Mouse (Mus musculus) spleen, adult 12 weeks (tissue): ENCODE results near the gene Sh2d2a.
"Not testable (repeated sequence)": the region's sequence is repeated elsewhere in the genome, so short reads cannot be mapped to it uniquely, and the experiment has no call there.

ENCODE experiments used
- DNase-seq: peaks from one replicate; pipeline ENCODE4 v3.0.0; 2022; ENCODE audit warnings: low spot score

The Sh2d2a gene

DNA sequence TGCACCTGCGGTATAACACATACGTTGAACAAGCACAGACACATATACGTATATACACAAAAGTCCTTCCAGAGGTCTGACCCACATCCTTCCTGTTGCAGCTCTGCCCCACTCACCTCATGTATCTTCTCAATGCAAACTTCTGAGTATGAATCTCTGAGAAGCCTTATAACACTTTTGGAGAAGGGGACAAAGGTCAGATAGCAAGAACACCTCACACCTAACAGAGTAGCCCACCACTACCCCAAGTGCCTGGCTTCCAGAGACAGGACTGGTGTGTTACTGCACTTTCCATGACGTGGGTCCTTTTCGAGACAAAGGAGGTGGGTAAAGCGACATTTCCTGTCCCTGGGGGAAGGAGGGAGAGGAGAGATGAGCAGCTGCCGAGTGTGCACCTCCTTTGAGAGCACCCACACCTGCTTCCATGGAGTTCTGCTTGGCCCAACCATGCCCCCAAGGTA, at the start of gene Sh2d2a:
TSS of gene Sh2d2a (plus strand) at position 106 of the 461 bp plus-strand sequence.
- peak; percentile 42 for DNase-seq

DNA sequence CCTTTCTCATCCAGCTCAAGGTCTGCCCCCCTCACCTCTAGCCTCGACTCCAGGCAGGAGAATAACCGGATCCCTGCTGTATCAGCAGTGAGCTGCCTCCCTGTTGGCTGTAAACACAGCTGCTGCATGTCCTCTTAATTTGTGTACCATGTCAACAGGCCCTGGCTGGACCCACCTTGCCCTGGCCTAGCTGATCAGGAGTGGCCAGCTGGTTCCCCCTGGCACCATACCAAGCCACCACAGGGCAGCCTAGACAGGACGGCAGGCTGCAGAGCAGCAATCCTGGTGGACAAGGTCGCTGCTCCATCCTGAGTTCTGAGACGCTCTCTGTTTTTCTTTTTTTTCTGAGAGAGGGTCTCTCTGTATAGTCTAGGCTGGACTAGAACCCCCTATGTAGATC, 44.9 kb upstream of the Sh2d2a start:
- no peak for DNase-seq

DNA sequence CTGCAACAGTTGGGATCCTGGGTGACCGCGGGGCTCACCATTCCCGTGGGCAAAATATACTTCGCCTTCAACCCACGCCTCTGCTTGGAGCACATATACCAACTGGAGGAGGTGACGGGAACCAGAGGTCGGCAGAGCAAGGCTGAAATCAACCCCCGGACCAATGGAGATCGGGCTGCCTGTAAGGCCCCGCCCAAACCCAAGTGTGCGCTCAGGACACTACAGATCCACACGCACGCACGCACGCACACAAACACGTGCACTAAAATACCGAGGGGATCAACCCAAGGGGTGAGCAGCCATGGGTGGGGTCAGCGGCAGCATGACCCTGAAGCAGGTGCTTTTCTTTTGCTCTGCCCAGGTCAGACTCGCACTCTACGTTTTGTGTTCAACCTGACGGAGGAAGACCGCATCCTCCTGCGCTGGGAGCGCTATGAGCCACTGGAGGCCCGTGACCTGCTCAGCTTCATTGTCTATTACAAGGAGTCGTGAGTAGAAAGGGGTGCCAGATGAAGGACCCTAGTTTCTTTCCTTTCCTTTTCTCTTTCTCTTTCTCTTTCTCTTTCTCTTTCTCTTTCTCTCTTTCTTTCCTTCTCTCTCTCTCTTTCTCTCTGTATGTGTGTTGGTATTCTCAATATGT, 42.4 kb upstream of the Sh2d2a start:
- DNase-seq = no peak

DNA sequence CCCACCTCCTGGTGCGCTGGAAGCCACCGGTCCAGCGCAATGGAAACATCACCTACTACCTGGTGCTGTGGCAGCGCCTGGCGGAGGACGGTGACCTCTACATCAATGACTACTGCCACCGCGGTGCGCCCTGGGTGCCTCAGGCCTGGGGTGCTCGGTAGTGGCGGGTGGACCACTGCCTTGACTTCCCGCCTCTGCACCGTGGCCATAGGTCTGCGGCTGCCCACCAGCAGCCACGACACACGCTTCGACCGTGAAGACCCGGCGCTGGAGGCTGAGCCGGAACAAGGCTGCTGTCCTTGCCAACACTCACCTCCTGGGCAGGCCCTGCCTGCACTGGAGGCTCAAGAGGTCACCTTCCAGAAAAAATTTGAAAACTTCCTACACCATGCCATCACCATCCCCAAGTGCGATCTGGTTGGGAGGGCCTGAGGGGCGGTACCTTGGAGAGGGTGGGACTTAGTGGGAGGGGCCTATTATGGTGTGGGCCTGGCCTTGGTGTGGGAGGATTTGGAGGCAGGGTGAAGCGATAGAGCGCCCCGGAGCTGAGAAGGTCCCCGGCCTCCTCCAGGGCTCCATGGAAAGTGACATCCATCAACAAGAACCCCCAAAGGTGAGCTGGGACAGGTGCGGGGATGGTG, 37.1 kb upstream of the Sh2d2a start:
- DNase-seq = no peak

DNA sequence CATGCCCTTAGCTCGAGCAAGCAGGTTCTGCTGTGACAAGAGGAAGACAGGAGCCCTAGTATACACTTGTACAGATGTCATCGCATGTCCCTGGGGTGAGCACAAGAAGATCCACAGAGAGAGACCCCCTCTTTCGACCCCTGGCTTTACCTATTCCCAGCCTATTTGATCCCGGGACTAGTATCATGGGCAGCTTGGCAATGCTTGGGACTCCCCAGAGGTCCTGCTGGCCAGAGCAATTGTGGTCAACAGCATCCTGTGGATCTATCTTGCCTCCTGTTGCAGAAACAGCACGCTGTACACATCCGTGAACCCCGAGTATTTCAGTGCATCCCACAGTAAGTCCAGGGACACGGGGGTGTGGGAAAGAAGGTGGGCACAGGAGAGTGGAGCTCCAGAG, 35.3 kb upstream of the Sh2d2a start:
- DNase-seq = no peak

DNA sequence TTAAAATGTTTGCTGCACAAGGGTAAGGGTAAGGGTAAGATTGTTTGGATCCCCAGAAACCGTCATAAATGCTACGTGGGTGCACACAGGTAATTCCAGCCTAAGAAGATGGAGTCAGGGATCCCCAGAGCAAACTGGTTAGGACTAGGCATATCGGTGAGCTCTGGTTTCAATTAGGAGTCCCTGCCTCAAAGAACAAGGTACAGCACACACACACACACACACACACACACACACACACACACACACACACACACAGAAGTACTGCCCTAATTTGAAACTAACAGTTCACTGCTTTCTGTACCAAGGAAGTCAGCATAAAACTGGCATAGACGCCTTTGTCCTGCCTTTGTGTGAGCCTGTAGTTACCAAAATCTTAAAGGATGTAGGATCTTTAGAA, 34.1 kb upstream of the Sh2d2a start:
- DNase-seq = no peak

DNA sequence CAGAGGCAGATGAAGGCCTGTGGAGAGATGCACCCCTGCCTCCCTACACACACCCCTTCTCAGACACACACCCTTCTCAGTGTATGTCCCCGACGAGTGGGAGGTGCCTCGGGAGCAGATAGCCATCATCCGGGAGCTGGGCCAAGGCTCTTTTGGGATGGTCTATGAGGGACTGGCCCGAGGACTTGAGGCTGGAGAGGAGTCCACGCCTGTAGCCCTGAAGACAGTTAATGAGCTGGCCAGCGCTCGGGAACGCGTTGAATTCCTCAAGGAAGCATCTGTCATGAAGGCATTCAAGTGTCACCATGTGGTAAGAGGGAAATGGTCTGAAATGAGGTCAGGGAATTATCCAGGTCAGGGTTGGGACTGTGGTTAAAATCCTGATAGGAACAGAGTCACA, 33.7 kb upstream of the Sh2d2a start:
- DNase-seq = no peak

DNA sequence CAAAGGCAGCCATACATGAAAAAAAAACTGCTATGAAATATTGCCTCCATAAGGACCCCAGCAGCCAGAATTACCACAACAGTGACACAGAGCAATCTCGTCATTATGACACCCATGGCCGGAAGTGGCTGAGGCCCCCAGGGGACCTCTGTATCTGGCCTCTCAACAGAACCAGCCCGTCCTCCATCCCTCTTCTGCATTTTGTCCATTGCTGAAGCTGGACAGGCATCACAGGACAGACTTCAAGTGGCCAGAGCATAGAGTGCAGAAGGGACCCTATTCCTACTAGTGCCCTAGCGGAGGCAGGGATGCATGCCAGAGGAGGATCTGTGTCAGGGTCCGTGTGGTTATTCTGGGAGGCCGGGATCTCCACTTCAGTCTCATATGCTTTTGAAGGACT, 30.4 kb upstream of the Sh2d2a start:
- no peak for DNase-seq

DNA sequence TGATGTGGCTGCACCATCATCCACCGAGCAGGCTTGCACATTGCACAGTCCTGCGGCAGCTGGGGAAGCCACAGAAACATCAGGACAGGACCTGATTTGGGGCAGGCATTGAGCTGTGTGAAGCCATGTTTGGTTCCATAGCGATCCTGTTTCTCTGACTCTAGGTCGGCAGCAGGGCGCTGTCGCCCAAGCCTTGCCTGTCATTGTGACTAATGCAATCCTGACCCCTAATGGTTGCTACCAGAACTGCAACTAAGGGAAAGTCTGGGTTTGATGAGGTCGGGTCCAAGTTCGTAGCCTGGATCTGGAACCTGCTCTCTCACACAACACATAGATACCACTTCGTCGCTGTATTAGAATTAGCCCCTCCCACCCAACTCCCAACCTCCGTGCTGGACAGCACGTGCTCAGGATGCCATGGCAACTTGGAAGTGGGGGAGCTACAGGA, 29.9 kb upstream of the Sh2d2a start:
- DNase-seq = peak; percentile 46

DNA sequence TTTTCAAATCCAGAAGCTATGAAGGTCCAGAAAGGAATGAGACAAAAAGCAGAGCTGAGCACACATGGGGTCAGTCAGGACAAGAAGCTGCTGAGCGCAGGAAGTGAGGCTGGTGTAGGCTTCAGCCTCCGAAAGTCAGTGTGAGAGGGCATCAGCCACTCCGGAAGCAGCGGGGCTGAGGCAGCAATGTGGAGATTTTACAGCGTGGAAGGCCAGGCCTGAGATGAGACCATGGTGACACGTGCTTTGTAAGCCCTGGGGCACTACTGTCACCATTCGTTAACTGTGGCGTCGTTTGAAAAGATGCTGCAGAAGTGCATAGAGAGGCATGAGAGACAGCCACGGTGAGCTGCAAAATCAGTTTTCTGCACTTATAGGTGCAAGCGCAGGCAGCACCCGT, 28.3 kb upstream of the Sh2d2a start:
- no peak for DNase-seq

DNA sequence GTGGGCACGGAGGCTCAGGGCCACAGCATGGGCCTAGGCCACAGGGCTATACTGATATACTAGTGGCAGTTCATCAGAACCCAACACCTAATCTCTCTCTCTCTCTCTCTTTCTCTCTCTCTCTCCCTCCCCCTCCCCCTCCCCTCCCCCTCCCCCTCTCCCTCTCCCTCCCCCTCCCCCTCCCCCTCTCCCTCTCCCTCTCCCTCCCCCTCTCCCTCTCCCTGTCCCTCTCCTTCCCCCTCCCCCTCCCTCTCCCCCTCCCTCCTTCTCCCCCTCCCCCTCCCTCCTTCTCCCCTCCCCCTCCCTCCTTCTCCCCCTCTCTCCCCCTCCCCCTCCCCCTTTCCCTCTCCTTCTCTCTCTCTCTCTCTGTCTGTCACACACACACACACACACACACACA, 22.3 kb upstream of the Sh2d2a start, which contains the start of gene Pear1:
TSS of gene Pear1 (minus strand) at position 101 of the 400 bp plus-strand sequence.
- not testable (repeated sequence) for DNase-seq

DNA sequence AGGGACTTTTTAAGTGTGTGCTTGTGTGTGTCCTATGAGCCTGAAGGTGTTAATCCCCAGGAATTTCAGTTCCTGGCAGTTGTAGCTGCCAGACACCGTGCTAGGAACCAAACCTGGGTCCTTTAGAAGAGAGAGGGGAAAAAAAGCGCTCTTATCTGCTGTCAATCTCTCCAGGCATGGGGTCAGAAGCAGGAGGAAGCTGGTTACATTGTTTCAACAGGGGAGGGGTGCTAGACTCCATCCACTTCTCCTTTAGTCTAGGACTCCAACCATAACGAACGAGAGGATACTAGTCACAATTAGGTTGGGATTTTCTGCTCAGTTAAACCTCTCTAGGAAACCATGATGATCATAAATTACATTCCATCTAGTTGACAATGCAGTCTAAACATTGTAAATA, 18.1 kb upstream of the Sh2d2a start:
- no peak for DNase-seq

DNA sequence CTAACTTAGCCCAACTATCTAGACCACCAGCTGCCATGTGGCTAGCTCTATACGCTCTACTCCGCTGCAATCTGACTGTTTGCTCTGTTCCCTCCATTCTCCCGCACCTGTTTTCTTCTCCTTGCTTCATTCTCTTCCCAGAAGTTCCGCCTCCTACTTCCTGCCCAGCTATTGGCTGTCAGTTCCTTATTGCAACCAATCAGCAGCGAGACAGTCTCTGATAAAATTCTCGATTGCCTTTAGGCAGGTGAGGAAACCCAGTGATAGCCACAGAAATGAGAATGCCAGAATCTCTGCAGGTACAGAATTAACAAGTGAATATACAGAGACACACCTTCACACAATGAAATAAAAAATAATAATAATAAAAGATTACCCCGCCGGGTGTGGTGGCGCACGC, 17.5 kb upstream of the Sh2d2a start:
- no peak for DNase-seq

DNA sequence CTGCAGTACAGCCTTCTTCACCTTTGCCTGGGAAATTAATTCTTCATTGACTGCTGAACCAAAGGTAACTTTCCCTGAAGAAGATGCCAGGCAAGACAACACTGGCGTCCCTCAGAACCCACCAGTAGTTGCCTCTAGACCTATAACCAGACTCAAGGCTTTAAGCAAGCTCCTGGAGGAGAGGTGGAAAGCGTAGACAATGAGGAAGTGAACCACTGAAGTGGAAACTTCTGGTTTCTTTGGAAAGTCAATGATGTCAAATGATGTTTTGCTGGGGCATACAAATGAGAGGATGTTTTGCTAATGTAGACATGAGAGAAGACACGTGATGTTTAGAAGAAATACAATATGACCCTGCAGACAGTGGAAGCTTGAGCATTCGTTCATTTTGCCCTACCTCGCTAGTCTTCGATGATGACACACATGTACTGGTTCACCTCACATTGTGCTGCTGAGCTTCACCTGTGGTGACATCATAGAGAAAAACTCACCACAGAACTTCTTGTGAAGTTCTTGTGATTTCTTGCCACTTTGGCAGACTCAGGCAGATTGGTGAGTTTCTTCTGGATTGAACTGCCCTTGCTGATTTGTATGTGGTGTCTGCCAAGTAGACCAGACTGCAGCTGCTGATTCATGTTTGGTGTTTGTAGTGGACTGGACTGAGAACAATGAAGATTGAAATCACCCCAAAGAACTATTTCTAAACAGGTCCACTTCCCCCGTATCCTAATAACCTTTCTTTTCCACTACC, 14.3 kb upstream of the Sh2d2a start:
- DNase-seq = no peak

DNA sequence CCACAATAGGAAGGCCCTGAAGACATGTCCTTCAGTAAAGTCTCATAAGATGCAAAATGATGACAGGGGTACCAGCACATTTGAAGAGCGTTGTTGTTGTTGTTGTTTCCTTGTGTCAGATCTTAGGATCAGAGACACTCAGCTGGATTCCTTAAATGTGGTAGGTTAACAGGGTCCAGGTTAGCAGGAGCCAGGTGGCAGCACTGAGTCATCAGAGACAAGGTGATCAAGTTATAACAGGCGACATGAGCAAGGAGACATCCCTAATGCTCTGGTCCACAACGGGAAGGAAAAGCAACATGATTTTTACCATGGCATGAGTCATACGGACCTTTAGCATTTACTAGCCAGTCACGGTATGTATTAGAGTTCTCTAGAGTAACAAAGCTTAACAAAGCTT, 13.1 kb upstream of the Sh2d2a start:
- DNase-seq = no peak

DNA sequence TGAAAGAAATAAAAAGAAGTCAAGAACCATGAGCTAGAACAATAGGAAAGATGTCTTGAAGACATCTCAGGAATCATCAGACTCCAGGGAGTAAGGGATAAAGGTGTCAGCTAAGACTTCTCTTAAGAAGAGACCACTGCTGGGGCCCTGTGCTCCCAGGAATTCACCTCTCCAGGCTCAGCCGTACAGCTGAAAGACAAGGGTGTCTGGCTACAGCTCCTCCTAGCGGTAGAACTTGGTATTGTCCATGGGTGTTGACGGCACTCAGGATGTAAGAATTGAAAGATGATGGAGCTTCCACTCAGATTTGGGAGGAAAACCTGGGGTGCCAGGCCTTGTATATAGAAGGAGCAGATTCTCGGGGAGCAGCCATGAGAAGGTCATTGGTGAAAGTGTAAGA, 7.9 kb upstream of the Sh2d2a start:
- DNase-seq = peak; percentile 40

DNA sequence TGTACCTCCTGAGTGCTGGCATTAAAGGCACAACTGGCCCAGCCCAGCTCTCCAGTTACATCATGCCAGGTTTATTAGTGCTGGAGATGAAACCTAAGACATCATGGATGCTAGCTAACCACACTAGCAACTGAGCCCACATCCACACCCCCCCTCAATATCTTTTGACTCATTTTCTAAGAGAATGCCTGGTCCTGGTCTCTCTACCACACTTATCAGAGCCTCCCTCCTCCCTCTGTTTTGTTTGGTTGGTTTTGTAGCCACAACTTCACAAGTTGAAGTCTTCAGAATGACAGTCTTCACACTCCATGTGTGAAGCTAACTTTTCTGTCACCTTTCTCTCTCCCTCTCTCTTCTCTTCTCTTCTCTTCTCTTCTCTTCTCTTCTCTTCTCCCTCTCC, 5.7 kb upstream of the Sh2d2a start:
- DNase-seq = no peak

DNA sequence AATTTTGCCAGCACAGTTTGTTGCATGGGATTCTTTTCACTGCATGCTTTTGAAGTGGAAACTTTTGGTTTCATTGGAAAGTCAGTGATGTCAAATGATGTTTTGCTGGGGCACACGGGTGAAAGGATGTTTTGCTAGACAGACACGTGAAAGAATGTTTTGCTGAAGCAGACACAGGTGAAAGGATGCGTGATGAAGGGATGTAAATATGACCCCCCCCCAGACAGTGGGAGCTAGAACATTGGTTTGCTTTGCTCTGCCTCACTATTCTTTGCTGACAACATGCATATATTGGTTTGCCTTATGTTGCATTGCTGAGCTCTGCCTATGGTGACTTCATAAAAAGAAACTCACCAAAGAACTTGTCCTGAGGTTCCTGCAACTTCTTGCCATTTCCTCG, 1.6 kb upstream of the Sh2d2a start:
- DNase-seq = no peak

DNA sequence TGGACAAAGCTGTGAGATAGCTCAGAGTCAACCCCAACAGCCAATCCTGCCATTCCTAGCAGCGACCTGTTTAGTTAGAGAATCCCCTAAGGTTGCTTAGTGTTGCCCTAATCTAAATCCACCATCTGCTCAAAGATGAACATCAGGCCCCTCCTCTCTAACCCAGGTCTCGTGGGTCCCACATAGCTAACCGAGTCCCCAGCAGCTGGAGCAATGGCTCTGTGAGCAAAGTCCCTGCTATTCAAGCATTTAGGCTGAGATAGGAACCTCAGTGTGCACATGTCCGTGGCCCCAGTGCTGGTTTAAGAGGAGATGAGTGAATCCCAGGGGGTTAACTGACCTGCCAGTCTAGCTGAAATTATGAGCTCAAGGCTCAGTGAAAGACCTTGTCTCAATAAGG, 369 bp upstream of the Sh2d2a start:
- DNase-seq = no peak

DNA sequence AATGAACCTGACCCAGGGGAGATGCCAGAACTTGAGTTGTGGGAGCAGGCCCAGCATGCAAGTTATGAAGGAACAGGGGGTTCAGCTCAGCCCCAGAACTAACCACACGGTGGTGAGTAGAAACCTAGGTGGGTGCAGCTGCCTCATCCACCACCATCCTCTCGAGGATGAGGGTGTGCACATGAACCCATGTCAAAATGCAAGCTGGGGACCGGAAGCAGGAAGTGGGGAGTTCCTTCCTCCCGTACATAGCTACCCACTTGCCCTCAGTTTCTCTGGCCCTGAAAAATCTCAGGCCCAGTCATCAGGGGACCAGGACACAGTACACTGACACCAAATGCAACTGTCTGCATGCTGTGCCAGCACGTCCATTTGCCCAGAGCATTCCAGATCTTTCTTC, 1.1 kb downstream of the Sh2d2a start:
- no peak for DNase-seq

DNA sequence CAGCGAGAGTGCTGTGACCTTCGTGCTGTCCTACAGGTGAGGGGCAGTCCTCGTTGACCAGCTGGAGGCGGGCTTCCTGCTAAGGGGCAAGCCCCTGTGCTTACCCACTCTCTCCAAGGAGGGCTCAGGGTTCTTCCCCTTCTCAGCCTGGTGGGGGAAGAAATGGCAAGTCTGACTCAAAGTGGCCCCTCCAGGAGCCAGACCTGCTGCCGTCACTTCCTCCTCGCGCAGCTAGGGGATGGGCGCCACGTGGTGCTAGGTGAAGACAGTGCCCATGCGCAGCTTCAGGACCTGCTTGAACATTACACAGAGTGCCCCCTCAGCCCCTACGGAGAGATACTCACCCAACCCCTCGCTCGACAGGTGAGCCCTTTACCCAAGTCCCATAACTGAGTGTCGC, 2.6 kb downstream of the Sh2d2a start:
- DNase-seq = no peak

DNA sequence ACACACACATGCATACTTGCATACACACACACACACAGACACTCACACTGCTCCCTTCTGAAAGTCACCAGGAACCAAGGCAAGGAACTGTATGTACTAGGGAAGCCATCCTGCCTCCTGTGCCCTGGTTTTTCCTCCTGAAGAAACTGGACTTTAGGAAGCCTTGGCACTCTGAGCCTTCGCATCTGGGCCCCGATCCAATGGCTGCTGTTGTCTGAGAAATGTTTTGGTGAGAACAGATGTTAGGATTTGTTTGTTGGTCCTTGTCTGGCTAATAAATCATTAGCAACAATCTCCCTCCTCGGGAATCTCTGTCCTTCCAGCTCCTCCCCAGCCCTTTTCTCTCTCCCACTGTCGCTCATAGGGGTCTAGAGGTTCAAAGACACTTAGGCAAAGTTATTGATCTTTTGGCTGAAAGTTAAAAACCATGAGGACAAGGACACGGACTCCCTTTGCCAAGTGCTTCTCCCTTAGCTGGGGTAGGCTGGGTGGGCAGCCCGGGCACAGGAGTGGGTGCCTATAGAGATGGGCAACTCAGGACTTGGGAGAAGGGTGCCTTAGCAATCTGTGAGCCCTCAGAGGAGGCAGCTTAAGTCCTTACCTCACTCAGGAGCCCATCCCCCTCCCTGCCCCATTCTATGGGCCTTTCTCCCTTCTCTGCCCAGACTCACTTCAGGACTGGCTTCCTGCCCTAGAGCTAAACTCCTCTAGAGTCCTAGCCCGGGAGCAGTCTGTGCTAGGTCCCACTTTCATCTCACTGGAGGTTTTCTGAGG, 8.4 kb downstream of the Sh2d2a start:
- DNase-seq = no peak
